Mouse (Mus musculus): Measurements from ENCODE around the gene Zfp143. TPM values are rescaled to one million over a fixed set of nuclear protein-coding genes. Genes with fewer than 3 reads are reported as not detected.
"Not testable (repeated sequence)": the region's sequence is repeated elsewhere in the genome, so short reads cannot be mapped to it uniquely, and the experiment has no call there.

Zfp143 gene
- total and polyA plus RNA-seq, 2 experiments from 2014 or later = 9.6 to 21.0 TPM

GRCm38 (mm10) chr7:110123844-110124555 is 63.0 kb downstream of the Zfp143 start:
- peak overlapping the region; percentile 97 for H3K27ac ChIP-seq (ENCODE audit: low read depth)
- H3K9me3 ChIP-seq (replicated peaks; ENCODE audit: control insufficient read depth, low read length) = no peaks in the 10 kb centered on the region
- 21% methylated on average over 12 of the region's 12 CpGs for WGBS
- peak overlapping the region; percentile 88 for H3K4me3 ChIP-seq (ENCODE audit: low read depth, low read length)
- H3K4me2 ChIP-seq (ENCODE audit: low read depth, low read length) = peak overlapping the region; percentile 90
- peak overlapping the region; percentile 91 for H3K9ac ChIP-seq (replicated peaks; ENCODE audit: low read depth, low read length)
- no peaks in the 10 kb centered on the region for H3K27me3 ChIP-seq (ENCODE audit: control insufficient read depth, insufficient read depth, low read length)
- no peak for TF ChIP-seq EP300 (IDR thresholded peaks at IDR 0.05; ENCODE audit: low read depth)
- no peak for TF ChIP-seq CTCF (IDR thresholded peaks at IDR 0.05; ENCODE audit: low read depth)
- H3K36me3 ChIP-seq (replicated peaks; ENCODE audit: control insufficient read depth, insufficient read depth, low read length) = peaks cover 15% of the 10 kb centered on the region
- peak; percentile 57 for DNase-seq (ENCODE audit: low spot score)
- 0 out of 2 replicates have a peak, but pooled peaks cover 3% of the 10 kb centered on the region for H3K4me1 ChIP-seq (ENCODE audit: control insufficient read depth, insufficient read depth)
- no peak for ATAC-seq (ENCODE audit: insufficient read depth, low read depth)

GRCm38 (mm10) chr7:110128566-110128965 is 67.5 kb downstream of the Zfp143 start:
- H3K27ac ChIP-seq (ENCODE audit: low read depth) = no peak overlapping the region
- H3K4me2 ChIP-seq (ENCODE audit: low read depth, low read length) = no peak overlapping the region
- no peak overlapping the region for H3K9ac ChIP-seq (replicated peaks; ENCODE audit: low read depth, low read length)
- ATAC-seq (ENCODE audit: insufficient read depth, low read depth) (no peak), DNase-seq (ENCODE audit: low spot score) (no peak)
- no peak overlapping the region for H3K4me3 ChIP-seq (ENCODE audit: low read depth, low read length)
- H3K27me3 ChIP-seq (ENCODE audit: control insufficient read depth, insufficient read depth, low read length) = no peaks in the 10 kb centered on the region
- H3K9me3 ChIP-seq (replicated peaks; ENCODE audit: control insufficient read depth, low read length) = no peaks in the 10 kb centered on the region
- TF ChIP-seq CTCF (IDR thresholded peaks at IDR 0.05; ENCODE audit: low read depth) (no peak), EP300 (IDR thresholded peaks at IDR 0.05; ENCODE audit: low read depth) (no peak)
- H3K4me1 ChIP-seq (ENCODE audit: control insufficient read depth, insufficient read depth) = 0 out of 2 replicates have a peak, but pooled peaks cover 3% of the 10 kb centered on the region
- WGBS = 78% methylated on average over 2 of the region's 2 CpGs
- H3K36me3 ChIP-seq (replicated peaks; ENCODE audit: control insufficient read depth, insufficient read depth, low read length) = peaks cover 56% of the 10 kb centered on the region

- not testable (repeated sequence) for H3K9me3 ChIP-seq (replicated peaks; ENCODE audit: control insufficient read depth, low read length); H3K4me1 ChIP-seq (ENCODE audit: control insufficient read depth, insufficient read depth); H3K4me3 ChIP-seq (ENCODE audit: low read depth, low read length); DNase-seq (ENCODE audit: low spot score); ATAC-seq (ENCODE audit: insufficient read depth, low read depth); H3K27ac ChIP-seq (ENCODE audit: low read depth); H3K27me3 ChIP-seq (ENCODE audit: control insufficient read depth, insufficient read depth, low read length); H3K4me2 ChIP-seq (ENCODE audit: low read depth, low read length); H3K9ac ChIP-seq (replicated peaks; ENCODE audit: low read depth, low read length)
- WGBS = 80% methylated on average over 2 of the region's 2 CpGs
- H3K36me3 ChIP-seq (replicated peaks; ENCODE audit: control insufficient read depth, insufficient read depth, low read length) = peaks cover 78% of the 10 kb centered on the region
Observed at GRCm38 (mm10) chr7:110132272-110132671, 71.3 kb downstream of the Zfp143 start.

GRCm38 (mm10) chr7:110133988-110134387 is 73.0 kb downstream of the Zfp143 start:
- Histone ChIP-seq H3K4me3 (ENCODE audit: low read depth, low read length) (no peak overlapping the region), H3K27ac (ENCODE audit: low read depth) (no peak overlapping the region), H3K9me3 (replicated peaks; ENCODE audit: control insufficient read depth, low read length) (no peaks in the 10 kb centered on the region), H3K36me3 (replicated peaks; ENCODE audit: control insufficient read depth, insufficient read depth, low read length) (peaks cover 84% of the 10 kb centered on the region), H3K4me2 (ENCODE audit: low read depth, low read length) (no peak overlapping the region), H3K27me3 (ENCODE audit: control insufficient read depth, insufficient read depth, low read length) (no peaks in the 10 kb centered on the region), H3K9ac (replicated peaks; ENCODE audit: low read depth, low read length) (no peak overlapping the region), H3K4me1 (ENCODE audit: control insufficient read depth, insufficient read depth) (no peaks in the 10 kb centered on the region)
- DNase-seq (ENCODE audit: low spot score) (no peak), ATAC-seq (ENCODE audit: insufficient read depth, low read depth) (no peak)
- TF ChIP-seq EP300 (IDR thresholded peaks at IDR 0.05; ENCODE audit: low read depth) (no peak), CTCF (IDR thresholded peaks at IDR 0.05; ENCODE audit: low read depth) (no peak)
- WGBS = 86% methylated on average over 5 of the region's 5 CpGs

GRCm38 (mm10) chr7:110138538-110138937 is 77.5 kb downstream of the Zfp143 start:
- no peak overlapping the region for H3K4me2 ChIP-seq (ENCODE audit: low read depth, low read length)
- no peak overlapping the region for H3K9ac ChIP-seq (replicated peaks; ENCODE audit: low read depth, low read length)
- no peak overlapping the region for H3K4me3 ChIP-seq (ENCODE audit: low read depth, low read length)
- no peaks in the 10 kb centered on the region for H3K9me3 ChIP-seq (replicated peaks; ENCODE audit: control insufficient read depth, low read length)
- no peaks in the 10 kb centered on the region for H3K4me1 ChIP-seq (ENCODE audit: control insufficient read depth, insufficient read depth)
- H3K27me3 ChIP-seq (ENCODE audit: control insufficient read depth, insufficient read depth, low read length) = no peaks in the 10 kb centered on the region
- ATAC-seq (ENCODE audit: insufficient read depth, low read depth) (no peak), DNase-seq (ENCODE audit: low spot score) (no peak)
- 81% methylated on average over 2 of the region's 2 CpGs for WGBS
- H3K27ac ChIP-seq (ENCODE audit: low read depth) = no peak overlapping the region
- no peak for TF ChIP-seq CTCF (IDR thresholded peaks at IDR 0.05; ENCODE audit: low read depth)
- TF ChIP-seq EP300 (IDR thresholded peaks at IDR 0.05; ENCODE audit: low read depth) = no peak
- peaks cover 88% of the 10 kb centered on the region for H3K36me3 ChIP-seq (replicated peaks; ENCODE audit: control insufficient read depth, insufficient read depth, low read length)

- Histone ChIP-seq H3K36me3 (replicated peaks; ENCODE audit: control insufficient read depth, insufficient read depth, low read length) (peaks cover 48% of the 10 kb centered on the region), H3K4me3 (ENCODE audit: low read depth, low read length) (no peak overlapping the region), H3K9ac (replicated peaks; ENCODE audit: low read depth, low read length) (no peak overlapping the region), H3K9me3 (replicated peaks; ENCODE audit: control insufficient read depth, low read length) (no peaks in the 10 kb centered on the region), H3K4me2 (ENCODE audit: low read depth, low read length) (no peak overlapping the region), H3K27me3 (ENCODE audit: control insufficient read depth, insufficient read depth, low read length) (no peaks in the 10 kb centered on the region), H3K4me1 (ENCODE audit: control insufficient read depth, insufficient read depth) (no peaks in the 10 kb centered on the region), H3K27ac (ENCODE audit: low read depth) (no peak overlapping the region)
- TF ChIP-seq EP300 (IDR thresholded peaks at IDR 0.05; ENCODE audit: low read depth) (no peak), CTCF (IDR thresholded peaks at IDR 0.05; ENCODE audit: low read depth) (no peak)
- DNase-seq (ENCODE audit: low spot score) = no peak
- 97% methylated on average over 1 of the region's 1 CpGs for WGBS
- ATAC-seq (ENCODE audit: insufficient read depth, low read depth) = no peak
Observed at GRCm38 (mm10) chr7:110143863-110144262, 82.8 kb downstream of the Zfp143 start.

Other genes with a start within 250 kb of the Zfp143 start
- 9.7 and 16.8 TPM in 2 replicates for gene Scube2, start 195.5 kb upstream of the Zfp143 start, total RNA-seq (2014; rRNA removed; ENCODE audit: low replicate concordance)
- gene Scube2, start 195.5 kb upstream of the Zfp143 start, polyA plus RNA-seq (2015; fragmentation: Nextera tagmentation; extraction: Ambion mirVana) = 6.4 and 8.3 TPM in 2 replicates
- gene Dennd5a, start 100.7 kb upstream of the Zfp143 start, total RNA-seq (2014; rRNA removed; ENCODE audit: low replicate concordance) = 171 and 205 TPM in 2 replicates
- gene Dennd5a, start 100.7 kb upstream of the Zfp143 start, polyA plus RNA-seq (2015; fragmentation: Nextera tagmentation; extraction: Ambion mirVana) = 31.1 and 34.6 TPM in 2 replicates
- gene Tmem41b, start 74.3 kb upstream of the Zfp143 start, total RNA-seq (2014; rRNA removed; ENCODE audit: low replicate concordance) = 66.4 and 93.7 TPM in 2 replicates
- 63.7 and 64.8 TPM in 2 replicates for gene Tmem41b, start 74.3 kb upstream of the Zfp143 start, polyA plus RNA-seq (2015; fragmentation: Nextera tagmentation; extraction: Ambion mirVana)
- gene Ipo7, start 42.9 kb upstream of the Zfp143 start, total RNA-seq (2014; rRNA removed; ENCODE audit: low replicate concordance) = 72.6 and 85.5 TPM in 2 replicates
- 24.0 and 24.3 TPM in 2 replicates for gene Ipo7, start 42.9 kb upstream of the Zfp143 start, polyA plus RNA-seq (2015; fragmentation: Nextera tagmentation; extraction: Ambion mirVana)
- 21.4 and 27.9 TPM in 2 replicates for gene Wee1, start 60.8 kb downstream of the Zfp143 start, total RNA-seq (2014; rRNA removed; ENCODE audit: low replicate concordance)
- gene Wee1, start 60.8 kb downstream of the Zfp143 start, polyA plus RNA-seq (2015; fragmentation: Nextera tagmentation; extraction: Ambion mirVana) = 17.2 and 20.3 TPM in 2 replicates
- gene Swap70, start 160.5 kb downstream of the Zfp143 start, total RNA-seq (2014; rRNA removed; ENCODE audit: low replicate concordance) = 16.5 and 16.9 TPM in 2 replicates
- 11.8 and 12.9 TPM in 2 replicates for gene Swap70, start 160.5 kb downstream of the Zfp143 start, polyA plus RNA-seq (2015; fragmentation: Nextera tagmentation; extraction: Ambion mirVana)

Measured in heart, postnatal 0 days (tissue).